Mouse (Mus musculus) myocyte (in vitro differentiated cells): ENCODE measurements at regions not wholly inside any gene's neighbourhood (a gene's known extent, or its start where the extent isn't known, plus 50 kb on each side); places are given as distances from the start of the nearest gene placed in this dataset.

ENCODE experiments used
- MYOG ChIP-seq, 3 experiments: IDR thresholded peaks; one replicate each; pipeline ENCODE4 v1.6.1; 2011; ENCODE audit warnings: control low read depth in 2 of 3, low read depth in 2 of 3, mild to moderate bottlenecking in 2 of 3; ENCODE audit not compliant: insufficient read length in 2 of 3, control insufficient read depth in 1 of 3, insufficient read depth in 1 of 3
- POLR2A ChIP-seq: IDR thresholded peaks from one replicate; pipeline ENCODE4 v1.6.1; 2011; ENCODE audit warnings: low read depth, mild to moderate bottlenecking, control low read depth, moderate library complexity; ENCODE audit not compliant: insufficient read length
- POLR2AphosphoS2 ChIP-seq: IDR thresholded peaks from one replicate; pipeline ENCODE4 v1.6.1; 2011; ENCODE audit warnings: low read depth, control low read depth; ENCODE audit not compliant: insufficient read length
- TCF12 ChIP-seq: IDR thresholded peaks from one replicate; pipeline ENCODE4 v1.6.1; 2011; ENCODE audit warnings: mild to moderate bottlenecking, control low read depth; ENCODE audit not compliant: poor library complexity, insufficient read depth, severe bottlenecking
- USF1 ChIP-seq: IDR thresholded peaks from one replicate; pipeline ENCODE4 v1.6.1; 2011; ENCODE audit warnings: low read depth, mild to moderate bottlenecking, control low read depth, moderate library complexity

GRCm38 (mm10) chr10:125838982-125839381 is 127.0 kb upstream of the Lrig3 start:
- TF ChIP-seq TCF12 (no peak), POLR2A (no peak), MYOG (IDR thresholded peaks at IDR 0.05; ENCODE audit: control insufficient read depth in 1 of 3, insufficient read depth in 1 of 3, insufficient read length in 2 of 3, low read depth in 2 of 3) (no peak), USF1 (no peak), POLR2AphosphoS2 (no peak)
